Mouse (Mus musculus): ENCODE results near the gene Cpsf4l. TPM values are rescaled to one million over a fixed set of nuclear protein-coding genes. Genes with fewer than 3 reads are reported as not detected.

Gene Cpsf4l
- polyA plus RNA-seq, 1 experiment from 2014 or later, result 0.18 TPM

- 61% methylated on average over 8 of the region's 8 CpGs for WGBS
- Histone ChIP-seq H3K9ac (ENCODE audit: low read length) (peak overlapping the region; percentile 23; the same call in 1 of the 2 replicates), H3K27me3 (ENCODE audit: control insufficient read depth, insufficient read depth, low read length) (no peaks in the 10 kb centered on the region), H3K4me3 (replicated peaks; ENCODE audit: low read length) (no peak overlapping the region), H3K4me1 (ENCODE audit: control insufficient read depth, insufficient read depth, low read length) (peaks cover 54% of the 10 kb centered on the region), H3K27ac (ENCODE audit: low read length) (peak overlapping the region; percentile 42; the same call in 1 of the 2 replicates), H3K4me2 (ENCODE audit: low read depth, low read length) (no peak overlapping the region), H3K36me3 (ENCODE audit: control insufficient read depth, insufficient read depth, low read length) (peaks cover 16% of the 10 kb centered on the region), H3K9me3 (replicated peaks; ENCODE audit: control insufficient read depth, low read length) (no peaks in the 10 kb centered on the region)
- ATAC-seq (ENCODE audit: insufficient read depth, low FRiP score), result peak; percentile 9; the same call in 1 of the 2 replicates
Measured at GRCm38 (mm10) chr11:113739213-113739612, 29.4 kb upstream of the Cpsf4l start.

GRCm38 (mm10) chr11:113737912-113738311 is 28.1 kb upstream of the Cpsf4l start:
- Histone ChIP-seq H3K4me1 (ENCODE audit: control insufficient read depth, insufficient read depth, low read length) (peaks cover 67% of the 10 kb centered on the region), H3K4me3 (replicated peaks; ENCODE audit: low read length) (no peak overlapping the region), H3K27ac (ENCODE audit: low read length) (no peak overlapping the region), H3K9me3 (replicated peaks; ENCODE audit: control insufficient read depth, low read length) (no peaks in the 10 kb centered on the region), H3K4me2 (ENCODE audit: low read depth, low read length) (no peak overlapping the region), H3K27me3 (ENCODE audit: control insufficient read depth, insufficient read depth, low read length) (no peaks in the 10 kb centered on the region), H3K36me3 (ENCODE audit: control insufficient read depth, insufficient read depth, low read length) (peaks cover 5% of the 10 kb centered on the region), H3K9ac (ENCODE audit: low read length) (no peak overlapping the region)
- no peak for ATAC-seq (ENCODE audit: insufficient read depth, low FRiP score)
- 72% methylated on average over 8 of the region's 8 CpGs for WGBS

- Histone ChIP-seq H3K9ac (ENCODE audit: low read length) (no peak overlapping the region), H3K36me3 (ENCODE audit: control insufficient read depth, insufficient read depth, low read length) (peaks cover 3% of the 10 kb centered on the region; the same call in 1 of the 2 replicates), H3K27me3 (ENCODE audit: control insufficient read depth, insufficient read depth, low read length) (no peaks in the 10 kb centered on the region), H3K4me2 (ENCODE audit: low read depth, low read length) (no peak overlapping the region), H3K4me1 (ENCODE audit: control insufficient read depth, insufficient read depth, low read length) (peaks cover 72% of the 10 kb centered on the region), H3K9me3 (replicated peaks; ENCODE audit: control insufficient read depth, low read length) (no peaks in the 10 kb centered on the region), H3K4me3 (replicated peaks; ENCODE audit: low read length) (no peak overlapping the region), H3K27ac (ENCODE audit: low read length) (no peak overlapping the region)
- 82% methylated on average over 3 of the region's 3 CpGs for WGBS
- ATAC-seq (ENCODE audit: insufficient read depth, low FRiP score), result no peak
Measured at GRCm38 (mm10) chr11:113737553-113737854, 27.7 kb upstream of the Cpsf4l start.

- Histone ChIP-seq H3K36me3 (ENCODE audit: control insufficient read depth, insufficient read depth, low read length) (peaks cover 3% of the 10 kb centered on the region; the same call in 1 of the 2 replicates), H3K27me3 (ENCODE audit: control insufficient read depth, insufficient read depth, low read length) (no peaks in the 10 kb centered on the region), H3K9me3 (replicated peaks; ENCODE audit: control insufficient read depth, low read length) (no peaks in the 10 kb centered on the region), H3K4me1 (ENCODE audit: control insufficient read depth, insufficient read depth, low read length) (peaks cover 77% of the 10 kb centered on the region), H3K4me3 (replicated peaks; ENCODE audit: low read length) (no peak overlapping the region), H3K9ac (ENCODE audit: low read length) (no peak overlapping the region), H3K27ac (ENCODE audit: low read length) (no peak overlapping the region), H3K4me2 (ENCODE audit: low read depth, low read length) (no peak overlapping the region)
- 72% methylated on average over 11 of the region's 11 CpGs for WGBS
- no peak for ATAC-seq (ENCODE audit: insufficient read depth, low FRiP score)
Measured at GRCm38 (mm10) chr11:113736848-113737552, 27.2 kb upstream of the Cpsf4l start.

- Histone ChIP-seq H3K9ac (ENCODE audit: low read length) (peak overlapping the region; percentile 30), H3K4me1 (ENCODE audit: control insufficient read depth, insufficient read depth, low read length) (peaks cover 87% of the 10 kb centered on the region), H3K27ac (ENCODE audit: low read length) (peak overlapping the region; percentile 92), H3K9me3 (replicated peaks; ENCODE audit: control insufficient read depth, low read length) (no peaks in the 10 kb centered on the region), H3K4me3 (replicated peaks; ENCODE audit: low read length) (no peak overlapping the region), H3K4me2 (ENCODE audit: low read depth, low read length) (no peak overlapping the region), H3K36me3 (ENCODE audit: control insufficient read depth, insufficient read depth, low read length) (peaks cover 3% of the 10 kb centered on the region; the same call in 1 of the 2 replicates), H3K27me3 (ENCODE audit: control insufficient read depth, insufficient read depth, low read length) (no peaks in the 10 kb centered on the region)
- ATAC-seq (ENCODE audit: insufficient read depth, low FRiP score), result no peak
- 51% methylated on average over 6 of the region's 6 CpGs for WGBS
Measured at GRCm38 (mm10) chr11:113735151-113735550, 25.3 kb upstream of the Cpsf4l start.

- Histone ChIP-seq H3K36me3 (ENCODE audit: control insufficient read depth, insufficient read depth, low read length) (peaks cover 9% of the 10 kb centered on the region), H3K4me3 (replicated peaks; ENCODE audit: low read length) (no peak overlapping the region), H3K27me3 (ENCODE audit: control insufficient read depth, insufficient read depth, low read length) (no peaks in the 10 kb centered on the region), H3K4me2 (ENCODE audit: low read depth, low read length) (peak overlapping the region; percentile 24; the same call in 1 of the 2 replicates), H3K27ac (ENCODE audit: low read length) (peak overlapping the region; percentile 92), H3K4me1 (ENCODE audit: control insufficient read depth, insufficient read depth, low read length) (peaks cover 83% of the 10 kb centered on the region), H3K9ac (ENCODE audit: low read length) (peak overlapping the region; percentile 50; the same call in 1 of the 2 replicates), H3K9me3 (replicated peaks; ENCODE audit: control insufficient read depth, low read length) (no peaks in the 10 kb centered on the region)
- ATAC-seq (ENCODE audit: insufficient read depth, low FRiP score), result peak; percentile 88
- WGBS, result 36% methylated on average over 6 of the region's 6 CpGs
Measured at GRCm38 (mm10) chr11:113733631-113734364, 24.0 kb upstream of the Cpsf4l start.

- Histone ChIP-seq H3K4me2 (ENCODE audit: low read depth, low read length) (no peak overlapping the region), H3K4me3 (replicated peaks; ENCODE audit: low read length) (no peak overlapping the region), H3K27me3 (ENCODE audit: control insufficient read depth, insufficient read depth, low read length) (no peaks in the 10 kb centered on the region), H3K4me1 (ENCODE audit: control insufficient read depth, insufficient read depth, low read length) (peaks cover 82% of the 10 kb centered on the region), H3K9ac (ENCODE audit: low read length) (0 out of 2 replicates have a peak overlapping the region, but pooled peaks have one; percentile 10), H3K36me3 (ENCODE audit: control insufficient read depth, insufficient read depth, low read length) (peaks cover 25% of the 10 kb centered on the region), H3K27ac (ENCODE audit: low read length) (peak overlapping the region; percentile 92; the same call in 1 of the 2 replicates), H3K9me3 (replicated peaks; ENCODE audit: control insufficient read depth, low read length) (no peaks in the 10 kb centered on the region)
- WGBS, result 85% methylated on average over 10 of the region's 10 CpGs
- ATAC-seq (ENCODE audit: insufficient read depth, low FRiP score), result no peak
Measured at GRCm38 (mm10) chr11:113731945-113732612, 22.3 kb upstream of the Cpsf4l start.

GRCm38 (mm10) chr11:113730879-113731278 is 21.1 kb upstream of the Cpsf4l start:
- WGBS, result 49% methylated on average over 3 of the region's 3 CpGs
- no peak for ATAC-seq (ENCODE audit: insufficient read depth, low FRiP score)
- H3K36me3 ChIP-seq (ENCODE audit: control insufficient read depth, insufficient read depth, low read length), result peaks cover 30% of the 10 kb centered on the region
- H3K27ac ChIP-seq (ENCODE audit: low read length), result no peak overlapping the region
- no peaks in the 10 kb centered on the region for H3K9me3 ChIP-seq (replicated peaks; ENCODE audit: control insufficient read depth, low read length)
- no peaks in the 10 kb centered on the region for H3K27me3 ChIP-seq (ENCODE audit: control insufficient read depth, insufficient read depth, low read length)
- no peak overlapping the region for H3K9ac ChIP-seq (ENCODE audit: low read length)
- H3K4me3 ChIP-seq (replicated peaks; ENCODE audit: low read length), result no peak overlapping the region
- no peak overlapping the region for H3K4me2 ChIP-seq (ENCODE audit: low read depth, low read length)
- peaks cover 78% of the 10 kb centered on the region for H3K4me1 ChIP-seq (ENCODE audit: control insufficient read depth, insufficient read depth, low read length)

GRCm38 (mm10) chr11:113729917-113730316 is 20.1 kb upstream of the Cpsf4l start:
- Histone ChIP-seq H3K9me3 (replicated peaks; ENCODE audit: control insufficient read depth, low read length) (no peaks in the 10 kb centered on the region), H3K9ac (ENCODE audit: low read length) (no peak overlapping the region; the same call in 1 of the 2 replicates), H3K36me3 (ENCODE audit: control insufficient read depth, insufficient read depth, low read length) (peaks cover 30% of the 10 kb centered on the region), H3K4me1 (ENCODE audit: control insufficient read depth, insufficient read depth, low read length) (peaks cover 73% of the 10 kb centered on the region), H3K4me2 (ENCODE audit: low read depth, low read length) (no peak overlapping the region), H3K27ac (ENCODE audit: low read length) (peak overlapping the region; percentile 37), H3K4me3 (replicated peaks; ENCODE audit: low read length) (no peak overlapping the region), H3K27me3 (ENCODE audit: control insufficient read depth, insufficient read depth, low read length) (no peaks in the 10 kb centered on the region)
- ATAC-seq (ENCODE audit: insufficient read depth, low FRiP score), result no peak
- WGBS, result 50% methylated on average over 8 of the region's 8 CpGs
